Mouse (Mus musculus): ENCODE data around the gene Gfod2. TPM values are rescaled to one million over a fixed set of nuclear protein-coding genes. Genes with fewer than 3 reads are reported as not detected.

Gfod2 gene
- polyA plus RNA-seq, 1 experiment, result 6.4 TPM

- Histone ChIP-seq H3K27ac (ENCODE audit: insufficient read depth, low read length) (no peak overlapping the region), H3K27me3 (ENCODE audit: control insufficient read depth, insufficient read depth, low read length, poor library complexity, severe bottlenecking) (no peaks in the 10 kb centered on the region), H3K4me3 (ENCODE audit: low read depth, low read length) (peak overlapping the region; percentile 76), H3K4me1 (ENCODE audit: control insufficient read depth, insufficient read depth, low read length) (no peaks in the 10 kb centered on the region), H3K9me3 (replicated peaks; ENCODE audit: control insufficient read depth, insufficient read depth, low read length, poor library complexity, severe bottlenecking) (no peaks in the 10 kb centered on the region), H3K9ac (ENCODE audit: low read depth, poor library complexity, severe bottlenecking) (peak overlapping the region; percentile 64), H3K36me3 (ENCODE audit: control insufficient read depth, insufficient read depth, low read length, poor library complexity, severe bottlenecking) (peaks cover 17% of the 10 kb centered on the region)
- TF ChIP-seq POLR2A (IDR thresholded peaks at IDR 0.05; ENCODE audit: insufficient read depth, low read length) (no peak), CTCF (IDR thresholded peaks at IDR 0.05; ENCODE audit: low read depth, low read length) (no peak), EP300 (IDR thresholded peaks at IDR 0.05; ENCODE audit: insufficient read depth, low read depth, low read length) (no peak)
These were observed 57.9 kb downstream of the Gfod2 start for GRCm38 (mm10) chr8:105700566-105700965.

- Histone ChIP-seq H3K9ac (ENCODE audit: low read depth, poor library complexity, severe bottlenecking) (peak overlapping the region; percentile 64; the same call in 1 of the 2 replicates), H3K4me3 (ENCODE audit: low read depth, low read length) (no peak overlapping the region), H3K27me3 (ENCODE audit: control insufficient read depth, insufficient read depth, low read length, poor library complexity, severe bottlenecking) (no peaks in the 10 kb centered on the region), H3K36me3 (ENCODE audit: control insufficient read depth, insufficient read depth, low read length, poor library complexity, severe bottlenecking) (peaks cover 17% of the 10 kb centered on the region), H3K4me1 (ENCODE audit: control insufficient read depth, insufficient read depth, low read length) (no peaks in the 10 kb centered on the region), H3K27ac (ENCODE audit: insufficient read depth, low read length) (no peak overlapping the region), H3K9me3 (replicated peaks; ENCODE audit: control insufficient read depth, insufficient read depth, low read length, poor library complexity, severe bottlenecking) (no peaks in the 10 kb centered on the region)
- no peak for TF ChIP-seq POLR2A (IDR thresholded peaks at IDR 0.05; ENCODE audit: insufficient read depth, low read length)
- TF ChIP-seq EP300 (IDR thresholded peaks at IDR 0.05; ENCODE audit: insufficient read depth, low read depth, low read length), result no peak
- TF ChIP-seq CTCF (IDR thresholded peaks at IDR 0.05; ENCODE audit: low read depth, low read length), result no peak
These were observed 58.8 kb downstream of the Gfod2 start for GRCm38 (mm10) chr8:105699488-105700215.

- no peak overlapping the region for H3K27ac ChIP-seq (ENCODE audit: insufficient read depth, low read length)
- H3K4me3 ChIP-seq (ENCODE audit: low read depth, low read length), result no peak overlapping the region
- no peak for TF ChIP-seq POLR2A (IDR thresholded peaks at IDR 0.05; ENCODE audit: insufficient read depth, low read length)
- TF ChIP-seq CTCF (IDR thresholded peaks at IDR 0.05; ENCODE audit: low read depth, low read length), result no peak
- no peak for TF ChIP-seq EP300 (IDR thresholded peaks at IDR 0.05; ENCODE audit: insufficient read depth, low read depth, low read length)
- H3K9me3 ChIP-seq (replicated peaks; ENCODE audit: control insufficient read depth, insufficient read depth, low read length, poor library complexity, severe bottlenecking), result no peaks in the 10 kb centered on the region
- no peaks in the 10 kb centered on the region for H3K27me3 ChIP-seq (ENCODE audit: control insufficient read depth, insufficient read depth, low read length, poor library complexity, severe bottlenecking)
- peaks cover 16% of the 10 kb centered on the region for H3K36me3 ChIP-seq (ENCODE audit: control insufficient read depth, insufficient read depth, low read length, poor library complexity, severe bottlenecking)
- no peaks in the 10 kb centered on the region for H3K4me1 ChIP-seq (ENCODE audit: control insufficient read depth, insufficient read depth, low read length)
- H3K9ac ChIP-seq (ENCODE audit: low read depth, poor library complexity, severe bottlenecking), result no peak overlapping the region
These were observed 59.7 kb downstream of the Gfod2 start for GRCm38 (mm10) chr8:105698734-105699133.

GRCm38 (mm10) chr8:105697196-105697780 is 61.2 kb downstream of the Gfod2 start:
- Histone ChIP-seq H3K4me1 (ENCODE audit: control insufficient read depth, insufficient read depth, low read length) (no peaks in the 10 kb centered on the region), H3K9me3 (replicated peaks; ENCODE audit: control insufficient read depth, insufficient read depth, low read length, poor library complexity, severe bottlenecking) (no peaks in the 10 kb centered on the region), H3K4me3 (ENCODE audit: low read depth, low read length) (no peak overlapping the region), H3K27me3 (ENCODE audit: control insufficient read depth, insufficient read depth, low read length, poor library complexity, severe bottlenecking) (no peaks in the 10 kb centered on the region), H3K27ac (ENCODE audit: insufficient read depth, low read length) (no peak overlapping the region), H3K36me3 (ENCODE audit: control insufficient read depth, insufficient read depth, low read length, poor library complexity, severe bottlenecking) (0 out of 2 replicates have a peak, but pooled peaks cover 5% of the 10 kb centered on the region), H3K9ac (ENCODE audit: low read depth, poor library complexity, severe bottlenecking) (no peak overlapping the region)
- TF ChIP-seq POLR2A (IDR thresholded peaks at IDR 0.05; ENCODE audit: insufficient read depth, low read length) (no peak), CTCF (IDR thresholded peaks at IDR 0.05; ENCODE audit: low read depth, low read length) (no peak), EP300 (IDR thresholded peaks at IDR 0.05; ENCODE audit: insufficient read depth, low read depth, low read length) (no peak)

- Histone ChIP-seq H3K9me3 (replicated peaks; ENCODE audit: control insufficient read depth, insufficient read depth, low read length, poor library complexity, severe bottlenecking) (no peaks in the 10 kb centered on the region), H3K27me3 (ENCODE audit: control insufficient read depth, insufficient read depth, low read length, poor library complexity, severe bottlenecking) (no peaks in the 10 kb centered on the region), H3K4me1 (ENCODE audit: control insufficient read depth, insufficient read depth, low read length) (no peaks in the 10 kb centered on the region), H3K36me3 (ENCODE audit: control insufficient read depth, insufficient read depth, low read length, poor library complexity, severe bottlenecking) (0 out of 2 replicates have a peak, but pooled peaks cover 5% of the 10 kb centered on the region), H3K4me3 (ENCODE audit: low read depth, low read length) (no peak overlapping the region), H3K27ac (ENCODE audit: insufficient read depth, low read length) (no peak overlapping the region), H3K9ac (ENCODE audit: low read depth, poor library complexity, severe bottlenecking) (peak overlapping the region; percentile 17; the same call in 1 of the 2 replicates)
- TF ChIP-seq CTCF (IDR thresholded peaks at IDR 0.05; ENCODE audit: low read depth, low read length), result no peak
- no peak for TF ChIP-seq EP300 (IDR thresholded peaks at IDR 0.05; ENCODE audit: insufficient read depth, low read depth, low read length)
- TF ChIP-seq POLR2A (IDR thresholded peaks at IDR 0.05; ENCODE audit: insufficient read depth, low read length), result no peak
These were observed 63.2 kb downstream of the Gfod2 start for GRCm38 (mm10) chr8:105695080-105695780.

All from ES-Bruce4 (cell line).